Mouse (Mus musculus) liver, embryonic 13.5 days (tissue): ENCODE data around the gene Cntnap2. TPM values are rescaled to one million over a fixed set of nuclear protein-coding genes. Genes with fewer than 3 reads are reported as not detected.
"Not testable (repeated sequence)": the region's sequence is repeated elsewhere in the genome, so short reads cannot be mapped to it uniquely, and the experiment has no call there.

Experiments
- ATAC-seq: fragments of 200-750 bp; cut with Nextera tagmentation; 2 replicates; pipeline ENCODE4 v1.8.0; 2017; ENCODE audit warnings: low read depth, mild to moderate bottlenecking, moderate number of reproducible peaks, moderate library complexity
- DNase-seq: peaks from one replicate; pipeline ENCODE4 v3.0.0; 2022
- H3K27ac ChIP-seq: fragments of 300-500 bp; sonication (generic); 2 replicates; pipeline ENCODE4 v1.5.1; 2015; ENCODE audit warnings: moderate library complexity, mild to moderate bottlenecking, inconsistent platforms
- H3K27me3 ChIP-seq: fragments of 300-500 bp; sonication (generic); 2 replicates; pipeline ENCODE4 v1.6.1; 2015; ENCODE audit warnings: mild to moderate bottlenecking, inconsistent platforms
- H3K36me3 ChIP-seq: fragments of 300-500 bp; sonication (generic); 2 replicates; pipeline ENCODE4 v1.6.1; 2015; ENCODE audit warnings: mild to moderate bottlenecking, inconsistent platforms
- H3K4me1 ChIP-seq: fragments of 300-500 bp; sonication (generic); replicated peaks from 2 replicates; pipeline ENCODE4 v1.6.1; 2015; ENCODE audit warnings: inconsistent platforms
- H3K4me2 ChIP-seq: fragments of 300-500 bp; sonication (generic); 2 replicates; pipeline ENCODE4 v1.6.1; 2015; ENCODE audit warnings: inconsistent platforms, mild to moderate bottlenecking, moderate library complexity
- H3K4me3 ChIP-seq: fragments of 300-500 bp; sonication (generic); replicated peaks from 2 replicates; pipeline ENCODE4 v1.5.1; 2015; ENCODE audit warnings: mild to moderate bottlenecking, inconsistent platforms
- H3K9ac ChIP-seq: fragments of 300-500 bp; sonication (generic); 2 replicates; pipeline ENCODE4 v1.6.1; 2015; ENCODE audit warnings: mild to moderate bottlenecking, inconsistent platforms
- H3K9me3 ChIP-seq: fragments of 300-500 bp; sonication (generic); replicated peaks from 2 replicates; pipeline ENCODE4 v1.6.1; 2016; ENCODE audit warnings: inconsistent platforms
- WGBS: fragments of 180-500 bp; shearing (Covaris S2); methylation state at CpG from one replicate; pipeline ENCODE4 v1.1.7; 2015; ENCODE audit not compliant: insufficient replicate concordance; 5-methylcytosine and 5-hydroxymethylcytosine counted together
- polyA plus RNA-seq: library from polyadenylated mRNA; unstranded; fragments of >200 nt; fragmentation: Nextera tagmentation; extraction: Ambion mirVana; gene quantifications from 2 replicates; pipeline ENCODE4 v1.2.1, GENCODE M21; 2015

The Cntnap2 gene
- polyA plus RNA-seq, 1 experiment from 2014 or later: 0.78 TPM

DNA sequence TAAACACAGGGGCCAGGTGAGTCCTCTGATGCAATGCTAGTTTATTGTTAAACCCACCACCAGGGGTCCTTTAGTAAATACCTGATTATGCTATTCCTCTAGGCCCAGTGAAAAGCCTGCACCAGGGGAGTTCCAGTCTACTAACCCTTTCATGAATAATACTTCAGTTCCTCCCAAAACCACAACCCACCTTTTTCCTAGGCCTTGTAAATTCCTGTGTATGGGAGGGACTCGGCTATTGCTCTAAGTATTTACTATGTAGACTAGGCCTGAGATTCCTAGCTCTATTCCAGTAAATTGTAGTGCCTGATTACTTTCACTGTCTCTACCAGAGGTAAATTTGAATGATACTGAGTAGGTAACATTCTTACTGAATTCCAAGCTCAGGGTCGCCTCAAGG is 1478.4 kb downstream of the Cntnap2 start:
- H3K4me1 ChIP-seq, ATAC-seq, H3K4me3 ChIP-seq, DNase-seq, H3K36me3 ChIP-seq, H3K9ac ChIP-seq, H3K9me3 ChIP-seq, H3K27me3 ChIP-seq, H3K27ac ChIP-seq, H3K4me2 ChIP-seq: not testable (repeated sequence)
- 61% methylated on average over 2 of the region's 2 CpGs for WGBS

DNA sequence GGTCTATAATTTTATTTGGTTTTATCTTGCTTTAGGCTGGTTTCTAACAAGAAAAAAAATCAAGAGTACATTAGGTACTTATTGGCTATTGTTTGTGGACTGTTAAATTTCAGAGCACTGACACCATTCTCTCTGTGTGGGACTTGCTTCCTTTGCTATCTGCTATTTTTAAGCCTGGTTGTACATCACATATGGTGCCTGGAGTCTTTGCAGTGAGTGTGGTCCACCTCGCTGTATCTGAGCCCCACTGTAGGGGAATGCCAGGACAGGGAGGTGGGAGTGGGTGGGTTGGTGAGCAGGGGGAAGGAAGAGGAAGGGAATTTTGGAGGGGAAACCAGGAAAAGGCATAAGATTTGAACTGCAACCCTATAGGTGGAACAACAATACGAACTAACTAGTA is 1504.3 kb downstream of the Cntnap2 start:
- Histone ChIP-seq H3K4me1 (no peaks in the 10 kb centered on the region), H3K27me3 (no peaks in the 10 kb centered on the region), H3K9me3 (no peaks in the 10 kb centered on the region), H3K9ac (no peak overlapping the region), H3K4me3 (no peak overlapping the region), H3K36me3 (no peaks in the 10 kb centered on the region), H3K27ac (no peak overlapping the region), H3K4me2 (no peak overlapping the region)
- DNase-seq: no peak
- WGBS: 68% methylated on average over 2 of the region's 2 CpGs
- ATAC-seq: no peak

DNA sequence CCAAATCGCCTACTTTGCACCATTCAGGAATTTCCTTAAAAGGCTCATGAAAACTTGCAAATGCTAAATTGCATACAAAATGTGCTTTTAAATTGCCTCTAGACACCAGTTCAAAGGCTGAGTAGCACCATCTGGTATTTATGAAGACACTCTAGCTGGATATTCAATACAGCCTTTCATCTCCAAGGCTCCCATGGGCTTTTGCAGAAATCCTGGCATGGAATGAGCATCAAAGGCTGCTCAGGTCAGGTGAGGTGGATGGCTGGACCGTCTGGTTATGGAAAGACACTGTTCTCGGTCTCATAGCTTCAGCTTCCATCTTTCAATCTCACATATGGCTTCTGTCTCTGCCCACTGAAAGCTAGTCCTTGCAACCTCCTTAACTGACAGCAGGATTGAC is 1515.9 kb downstream of the Cntnap2 start:
- H3K4me1 ChIP-seq: no peaks in the 10 kb centered on the region
- H3K27ac ChIP-seq: no peak overlapping the region
- DNase-seq (no peak), ATAC-seq (no peak)
- H3K4me3 ChIP-seq: no peak overlapping the region
- no peak overlapping the region for H3K4me2 ChIP-seq
- 35% methylated on average over 3 of the region's 3 CpGs for WGBS
- H3K9me3 ChIP-seq: 0 out of 2 replicates have a peak, but pooled peaks cover 3% of the 10 kb centered on the region
- no peaks in the 10 kb centered on the region for H3K36me3 ChIP-seq
- no peaks in the 10 kb centered on the region for H3K27me3 ChIP-seq
- no peak overlapping the region for H3K9ac ChIP-seq

DNA sequence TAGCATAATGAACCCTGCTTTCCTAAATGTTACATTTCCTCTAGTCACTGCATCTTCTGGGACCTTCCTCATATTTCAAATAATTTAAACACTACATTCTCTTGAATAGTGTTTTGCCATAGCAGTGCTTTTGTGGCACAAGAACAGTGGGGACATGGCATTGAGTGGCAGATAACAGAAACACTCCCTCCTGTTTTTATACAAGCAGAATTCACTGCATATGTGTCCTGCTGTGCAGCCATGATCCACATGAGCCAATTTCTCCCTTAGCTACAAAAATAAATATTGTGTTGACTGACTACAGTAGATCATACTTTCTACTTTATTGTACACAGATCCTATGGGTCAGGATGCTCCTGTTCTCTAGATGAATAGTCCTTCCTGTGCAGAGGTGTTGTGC is 1553.2 kb downstream of the Cntnap2 start:
- H3K9me3 ChIP-seq: no peaks in the 10 kb centered on the region
- H3K4me1 ChIP-seq: no peaks in the 10 kb centered on the region
- no peak overlapping the region for H3K4me3 ChIP-seq
- no peak for ATAC-seq
- no peak overlapping the region for H3K4me2 ChIP-seq
- no peak overlapping the region for H3K9ac ChIP-seq
- no peak for DNase-seq
- H3K36me3 ChIP-seq: no peaks in the 10 kb centered on the region
- H3K27me3 ChIP-seq: no peaks in the 10 kb centered on the region
- H3K27ac ChIP-seq: no peak overlapping the region

DNA sequence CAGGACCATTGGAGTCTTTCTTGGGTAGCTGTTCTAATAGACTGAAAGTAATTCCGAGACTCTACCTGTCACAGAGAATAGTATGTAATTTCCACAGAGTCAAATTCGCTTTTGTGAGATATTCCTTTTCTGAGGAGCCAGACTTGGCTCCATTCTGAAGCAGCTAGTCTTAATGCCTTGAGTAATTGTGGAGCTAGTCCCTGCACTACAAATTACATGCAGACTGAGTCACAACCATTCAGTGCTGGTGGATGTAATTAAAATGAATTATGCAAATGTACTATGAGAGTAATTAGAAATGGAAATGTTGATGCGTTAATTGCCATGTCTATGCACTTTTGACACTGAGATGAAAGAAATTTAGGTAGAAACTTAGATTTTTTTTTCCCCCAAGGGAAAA is 1553.7 kb downstream of the Cntnap2 start:
- WGBS: 52% methylated on average over 3 of the region's 3 CpGs
- Histone ChIP-seq H3K4me3 (no peak overlapping the region), H3K36me3 (no peaks in the 10 kb centered on the region), H3K4me1 (no peaks in the 10 kb centered on the region), H3K4me2 (no peak overlapping the region), H3K9ac (no peak overlapping the region), H3K27ac (no peak overlapping the region), H3K27me3 (no peaks in the 10 kb centered on the region), H3K9me3 (no peaks in the 10 kb centered on the region)
- ATAC-seq (no peak), DNase-seq (no peak)

DNA sequence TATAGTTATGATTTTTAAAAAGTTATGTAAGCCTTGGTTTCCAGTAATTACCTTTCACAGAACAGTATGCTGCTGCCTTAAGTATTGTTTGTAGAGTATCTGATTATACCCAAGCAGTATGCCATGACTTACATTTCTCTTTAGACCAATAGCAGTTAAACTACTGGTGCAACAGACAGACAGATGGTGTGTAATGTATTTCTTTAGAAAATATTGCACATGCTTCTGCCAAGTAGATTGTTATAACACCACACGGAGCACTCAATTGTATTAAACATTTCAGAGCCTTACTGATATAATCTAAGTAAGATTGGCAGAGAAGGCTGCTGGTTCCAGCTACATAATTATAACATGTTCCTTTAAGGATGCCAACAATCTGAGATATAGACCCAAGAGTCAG is 1609.9 kb downstream of the Cntnap2 start:
- H3K4me2 ChIP-seq: no peak overlapping the region
- no peaks in the 10 kb centered on the region for H3K27me3 ChIP-seq
- no peak overlapping the region for H3K9ac ChIP-seq
- H3K36me3 ChIP-seq: no peaks in the 10 kb centered on the region
- ATAC-seq (no peak), DNase-seq (no peak)
- H3K27ac ChIP-seq: no peak overlapping the region
- no peaks in the 10 kb centered on the region for H3K4me1 ChIP-seq
- H3K4me3 ChIP-seq: no peak overlapping the region
- H3K9me3 ChIP-seq: no peaks in the 10 kb centered on the region
- WGBS: 65% methylated on average over 1 of the region's 1 CpGs

DNA sequence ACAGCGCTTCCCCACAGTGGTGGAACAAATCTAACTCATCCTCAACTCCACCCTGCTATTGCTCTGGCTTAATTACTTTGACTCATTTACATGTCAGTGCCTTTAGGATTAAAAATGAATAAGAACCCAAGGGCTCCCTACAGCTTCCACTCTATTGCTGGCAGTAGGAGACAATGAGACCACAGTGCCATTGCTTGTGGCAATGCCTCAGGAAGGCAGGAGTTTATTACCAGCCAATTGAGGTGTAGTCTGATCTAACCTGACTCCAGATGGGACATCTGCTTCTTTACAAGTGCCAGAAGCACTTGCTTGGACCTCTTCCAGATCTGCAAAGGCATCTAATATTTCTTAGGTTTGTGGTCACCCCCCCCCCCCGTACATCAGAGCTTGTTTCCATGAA is 1615.9 kb downstream of the Cntnap2 start:
- DNase-seq (no peak), ATAC-seq (no peak)
- Histone ChIP-seq H3K36me3 (no peaks in the 10 kb centered on the region), H3K27ac (no peak overlapping the region), H3K9ac (no peak overlapping the region), H3K4me2 (no peak overlapping the region), H3K4me1 (no peaks in the 10 kb centered on the region), H3K9me3 (no peaks in the 10 kb centered on the region), H3K4me3 (no peak overlapping the region), H3K27me3 (no peaks in the 10 kb centered on the region)
- WGBS: 70% methylated on average over 2 of the region's 2 CpGs

DNA sequence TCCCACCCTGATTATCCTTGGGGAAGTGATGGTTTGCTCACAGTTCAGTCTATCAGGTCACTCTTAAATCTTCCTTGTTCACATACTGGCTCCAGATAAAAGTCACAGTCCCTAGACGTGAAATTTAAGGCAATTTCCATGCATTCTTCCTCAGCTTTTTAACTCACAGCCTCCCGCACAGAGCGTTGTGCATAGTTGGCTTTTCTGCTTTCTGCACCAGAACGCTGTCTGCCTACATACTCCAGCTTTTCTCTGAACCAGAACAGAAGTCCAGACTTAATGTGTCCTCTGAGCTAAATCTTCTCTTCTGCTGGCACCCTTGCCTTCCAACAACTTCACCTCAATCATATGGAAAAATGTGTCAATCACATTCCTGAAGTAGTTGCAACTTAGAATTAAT is 1616.5 kb downstream of the Cntnap2 start:
- no peak overlapping the region for H3K27ac ChIP-seq
- no peak overlapping the region for H3K4me2 ChIP-seq
- 65% methylated on average over 4 of the region's 4 CpGs for WGBS
- H3K36me3 ChIP-seq: no peaks in the 10 kb centered on the region
- ATAC-seq (no peak), DNase-seq (no peak)
- no peaks in the 10 kb centered on the region for H3K27me3 ChIP-seq
- H3K4me1 ChIP-seq: no peaks in the 10 kb centered on the region
- no peaks in the 10 kb centered on the region for H3K9me3 ChIP-seq
- no peak overlapping the region for H3K4me3 ChIP-seq
- H3K9ac ChIP-seq: no peak overlapping the region

DNA sequence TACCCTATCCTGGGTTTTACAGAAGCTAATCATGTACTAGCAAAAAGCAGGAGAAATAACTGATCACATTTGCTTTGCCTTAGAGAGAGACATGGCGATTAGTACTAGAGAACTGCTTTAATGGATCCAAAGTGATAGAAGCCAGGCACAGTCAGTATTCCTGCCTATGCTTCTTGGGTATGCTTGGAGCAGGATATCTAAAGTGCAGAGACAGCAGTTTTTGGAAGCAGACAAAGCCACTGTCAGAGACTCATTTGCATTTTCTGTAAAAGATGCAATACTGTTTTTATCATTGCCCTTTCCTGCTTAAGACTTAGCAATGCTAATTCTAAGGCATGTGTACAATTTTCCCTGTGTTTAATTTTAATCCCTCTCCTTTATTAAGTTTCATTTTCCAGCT is 1637.0 kb downstream of the Cntnap2 start:
- ATAC-seq: no peak
- Histone ChIP-seq H3K27ac (no peak overlapping the region), H3K36me3 (no peaks in the 10 kb centered on the region), H3K4me1 (no peaks in the 10 kb centered on the region), H3K4me3 (no peak overlapping the region), H3K9ac (no peak overlapping the region), H3K9me3 (no peaks in the 10 kb centered on the region), H3K27me3 (no peaks in the 10 kb centered on the region), H3K4me2 (no peak overlapping the region)
- whole genome bisulfite sequencing: 52% methylated on average over 1 of the region's 1 CpGs
- DNase-seq: no peak

DNA sequence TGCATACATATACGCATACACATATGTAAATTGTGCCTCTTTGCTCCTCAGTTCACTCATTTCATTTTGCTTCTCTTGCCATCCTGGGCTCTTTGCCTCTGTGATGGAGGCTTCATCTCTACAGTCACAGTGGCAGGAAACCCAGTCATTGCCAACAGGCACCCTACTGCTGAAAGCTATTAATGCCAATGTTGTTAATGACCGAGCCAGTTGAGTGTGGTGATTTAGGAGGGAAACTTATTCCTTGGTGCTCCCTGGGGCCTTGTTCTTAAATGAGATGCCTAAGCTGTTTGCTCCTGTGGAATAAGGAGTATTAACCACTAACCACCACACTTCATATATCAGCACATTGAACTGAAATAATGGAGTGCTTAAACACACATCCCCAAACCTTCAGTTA is 1640.2 kb downstream of the Cntnap2 start:
- H3K36me3 ChIP-seq: no peaks in the 10 kb centered on the region
- WGBS: 76% methylated on average over 2 of the region's 2 CpGs
- H3K27ac ChIP-seq: no peak overlapping the region
- ATAC-seq (no peak), DNase-seq (no peak)
- H3K4me3 ChIP-seq: no peak overlapping the region
- H3K27me3 ChIP-seq: no peaks in the 10 kb centered on the region
- no peak overlapping the region for H3K9ac ChIP-seq
- no peaks in the 10 kb centered on the region for H3K9me3 ChIP-seq
- H3K4me2 ChIP-seq: no peak overlapping the region
- no peaks in the 10 kb centered on the region for H3K4me1 ChIP-seq

DNA sequence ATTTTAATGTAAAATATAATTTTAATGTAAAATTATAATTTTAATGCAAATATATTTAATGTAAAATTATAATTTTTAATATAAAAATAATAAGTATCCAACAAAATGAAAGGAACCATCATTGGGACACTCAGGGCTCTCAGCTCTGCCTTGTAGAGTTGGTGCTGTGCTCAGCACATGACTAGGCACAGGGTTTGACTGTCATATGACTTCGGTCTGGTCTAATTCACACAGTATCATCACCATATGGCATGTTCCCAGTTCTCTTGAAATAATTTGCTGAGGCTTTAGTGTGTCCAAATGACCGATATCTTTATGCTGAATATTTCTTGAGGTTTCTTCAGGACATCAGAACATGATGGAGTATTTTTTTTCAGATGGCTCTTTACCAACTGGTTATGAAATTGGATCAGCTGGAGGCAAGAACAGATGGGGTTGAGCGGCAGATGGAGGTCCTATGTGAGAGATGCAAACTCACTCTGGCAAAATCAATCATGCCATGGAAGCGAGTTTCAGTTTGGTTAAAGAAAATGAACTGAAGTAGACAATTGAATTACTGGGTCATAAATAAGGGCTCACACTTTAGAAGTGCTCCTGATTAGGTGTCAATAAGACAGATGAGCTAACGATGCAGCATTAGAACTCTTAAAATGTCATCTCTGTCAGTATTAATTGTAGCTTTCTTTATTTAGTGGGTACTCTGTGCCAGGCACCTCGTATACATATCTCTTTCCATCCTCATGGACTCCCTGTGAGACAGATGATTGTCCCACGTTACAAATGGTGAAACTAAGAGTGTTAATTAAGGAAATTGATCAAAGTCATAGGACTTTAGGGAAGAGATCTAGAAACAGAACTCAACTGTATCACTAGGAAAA is 1645.4 kb downstream of the Cntnap2 start:
- Histone ChIP-seq H3K27ac (no peak overlapping the region), H3K36me3 (no peaks in the 10 kb centered on the region), H3K27me3 (no peaks in the 10 kb centered on the region), H3K4me3 (no peak overlapping the region), H3K4me1 (no peaks in the 10 kb centered on the region), H3K4me2 (no peak overlapping the region), H3K9ac (no peak overlapping the region), H3K9me3 (no peaks in the 10 kb centered on the region)
- ATAC-seq (no peak), DNase-seq (no peak)
- WGBS: 55% methylated on average over 7 of the region's 7 CpGs

DNA sequence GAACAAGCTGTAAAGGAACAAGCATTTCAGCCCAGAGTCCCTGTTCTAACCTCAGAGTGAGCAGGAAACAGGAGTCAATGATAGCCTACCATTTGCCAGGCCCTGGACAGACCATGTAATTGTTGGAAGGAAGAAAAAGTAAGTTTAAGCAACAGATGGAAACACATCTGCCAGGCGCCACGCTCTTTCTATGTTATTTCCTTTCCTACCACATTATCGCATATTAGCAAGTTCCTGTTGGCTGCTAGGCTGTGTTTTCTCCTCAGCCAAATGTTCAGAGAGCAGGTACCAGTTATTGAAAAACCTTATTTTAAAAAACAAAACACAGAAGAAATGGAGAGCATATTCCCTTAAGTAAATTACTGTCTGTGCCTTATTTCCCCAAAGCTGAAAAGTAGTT is 1646.8 kb downstream of the Cntnap2 start:
- Histone ChIP-seq H3K4me3 (no peak overlapping the region), H3K4me1 (no peaks in the 10 kb centered on the region), H3K36me3 (no peaks in the 10 kb centered on the region), H3K9ac (no peak overlapping the region), H3K27me3 (no peaks in the 10 kb centered on the region), H3K27ac (no peak overlapping the region), H3K4me2 (no peak overlapping the region), H3K9me3 (no peaks in the 10 kb centered on the region)
- no peak for ATAC-seq
- 60% methylated on average over 3 of the region's 3 CpGs for WGBS
- DNase-seq: no peak
